Mouse (Mus musculus): ENCODE data around the gene Sertad3. TPM values are rescaled to one million over a fixed set of nuclear protein-coding genes. Genes with fewer than 3 reads are reported as not detected.

Sertad3 gene
- total RNA-seq, 2 experiments from 2014 or later = 9.0 to 10.0 TPM

DNA sequence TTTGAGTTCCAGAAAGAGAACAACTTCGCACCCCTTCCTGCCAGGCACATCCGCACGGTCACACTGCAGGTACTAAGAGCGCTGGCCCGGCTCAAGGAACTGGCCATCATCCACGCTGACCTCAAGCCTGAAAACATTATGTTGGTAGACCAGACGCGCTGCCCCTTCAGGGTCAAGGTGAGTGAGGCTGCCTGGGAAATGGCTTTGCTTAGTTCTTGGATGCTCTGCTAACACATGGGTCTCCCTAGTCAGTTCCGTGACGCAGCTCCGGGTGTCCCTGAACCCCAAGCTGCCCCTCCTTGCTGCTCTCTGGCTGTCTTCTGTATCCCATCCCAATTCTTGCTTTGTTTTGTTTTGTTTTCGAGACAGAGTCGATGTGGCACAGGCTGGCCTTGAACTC is 50.2 kb downstream of the Sertad3 start:
- intact Hi-C loops (cut with DNase I; ENCODE audit: low total_unique reads) = loop anchor here (10.0 kb wide), 2 partner anchors 49 to 99 kb away; partner anchors contain the start of gene Sertad3

DNA sequence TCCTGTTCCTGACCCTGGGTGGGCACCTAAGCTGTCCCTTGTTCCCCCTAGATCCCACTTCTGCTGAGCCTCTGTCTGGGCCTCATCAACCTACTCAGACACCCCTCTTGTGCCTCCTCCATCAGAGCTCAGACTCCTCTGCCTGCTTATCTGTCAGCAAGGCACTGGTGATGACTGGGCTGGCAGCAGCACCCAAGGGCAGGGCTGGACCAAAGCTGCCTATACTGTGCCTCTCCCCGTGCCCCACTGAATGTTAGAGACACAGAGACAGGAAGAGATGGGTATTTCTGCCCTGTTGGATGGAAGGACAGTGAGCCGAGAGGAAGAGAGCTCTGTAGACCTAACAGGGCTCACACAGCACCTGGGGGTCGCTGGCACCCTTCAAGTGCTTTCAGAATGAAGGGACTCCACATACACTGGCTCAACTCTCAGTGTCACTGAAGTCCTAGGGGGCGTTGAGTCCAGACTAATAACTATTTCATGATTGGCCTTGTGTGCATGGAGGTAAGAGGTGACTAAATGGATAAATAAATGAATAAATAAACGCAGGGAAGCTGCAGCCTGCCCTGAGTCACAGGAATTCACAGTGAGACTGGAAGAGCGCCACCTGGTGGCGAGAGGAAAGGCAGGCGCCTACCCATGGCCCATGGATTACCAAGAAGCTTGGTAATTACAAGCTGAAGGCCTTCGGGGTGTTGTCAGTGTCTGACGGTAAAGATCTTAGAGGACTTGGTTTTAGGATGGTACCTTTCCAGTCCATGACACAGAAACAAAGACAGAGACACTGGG is 52.7 kb downstream of the Sertad3 start:
- intact Hi-C loops (cut with DNase I; ENCODE audit: low total_unique reads) = loop anchor here (5.0 to 10.0 kb wide), 3 partner anchors 51 to 189 kb away; partner anchors contain the start of genes Ltbp4 and Sertad3
- DNase-seq = peak; percentile 76

More for the DNA sequence above, 50.2 kb downstream of the Sertad3 start:
- DNase-seq = no peak

Other genes starting within 250 kb of the Sertad3 start
- 1 to 10 TPM; 3.2 to 3.9 TPM for gene Itpkc, start 245.1 kb upstream of the Sertad3 start, total RNA-seq (2021)
- 1 to 10 TPM; 3.9 to 4.1 TPM for gene Coq8b, start 240.7 kb upstream of the Sertad3 start, total RNA-seq (2021)
- 10 to 100 TPM in 1 of 2 experiments, 1 to 10 TPM in 1; 8.0 to 10.2 TPM for gene Numbl, start 215.3 kb upstream of the Sertad3 start, total RNA-seq (2021)
- 100 to 1,000 TPM; 122 to 151 TPM for gene Ltbp4, start 136.1 kb upstream of the Sertad3 start, total RNA-seq (2021)
- gene Shkbp1, start 117.7 kb upstream of the Sertad3 start, total RNA-seq (2021) = 1 to 10 TPM; 3.5 to 5.3 TPM
- gene Gm20479, start 116.3 kb upstream of the Sertad3 start, total RNA-seq (2021) = under 1 TPM in 1 of 2 experiments, not detected in 1; 0.90 TPM
- gene Sptbn4, start 26.1 kb upstream of the Sertad3 start, total RNA-seq (2021) = under 1 TPM; 0.04 to 0.06 TPM
- 10 to 100 TPM; 11.8 to 15.9 TPM for gene Blvrb, start 25.8 kb upstream of the Sertad3 start, total RNA-seq (2021)
- 10 to 100 TPM in 1 of 2 experiments, 1 to 10 TPM in 1; 8.7 to 10.1 TPM for gene Sertad1, start 13.1 kb downstream of the Sertad3 start, total RNA-seq (2021)
- 10 to 100 TPM; 11.2 to 48.8 TPM for gene Prx, start 25.6 kb downstream of the Sertad3 start, total RNA-seq (2021)
- under 1 TPM; 0.16 to 0.22 TPM for gene Hipk4, start 49.5 kb downstream of the Sertad3 start, total RNA-seq (2021)
- gene Pld3, start 79.5 kb downstream of the Sertad3 start, total RNA-seq (2021) = 10 to 100 TPM; 23.1 to 27.8 TPM
- gene 2310022A10Rik, start 79.5 kb downstream of the Sertad3 start, total RNA-seq (2021) = 100 to 1,000 TPM; 103 to 114 TPM
- gene Akt2, start 117.8 kb downstream of the Sertad3 start, total RNA-seq (2021) = 100 to 1,000 TPM; 109 to 114 TPM
- not detected for gene Ttc9b, start 180.1 kb downstream of the Sertad3 start, total RNA-seq (2021)
- 10 to 100 TPM; 15.9 to 16.6 TPM for gene Map3k10, start 200.8 kb downstream of the Sertad3 start, total RNA-seq (2021)
- gene Zfp607b, start 215.6 kb downstream of the Sertad3 start, total RNA-seq (2021) = 1 to 10 TPM in 1 of 2 experiments, under 1 TPM in 1; 0.84 to 1.2 TPM

Measured in gastrocnemius, postnatal 14 days (tissue).